Mouse (Mus musculus) kidney, postnatal 36 days (tissue): ENCODE measurements around the gene Nop58.
"Not testable (repeated sequence)": the region's sequence is repeated elsewhere in the genome, so short reads cannot be mapped to it uniquely, and the experiment has no call there.

ENCODE experiments used
- DNase-seq, 2 experiments: peaks; one replicate each; pipeline ENCODE4 v3.0.0; 2021 to 2022; ENCODE audit warnings: mixed read lengths in 2 of 2

Gene Nop58

GRCm38 (mm10) chr1:59725661-59726060, 40.9 kb downstream of the Nop58 start:
- no peak for DNase-seq

GRCm38 (mm10) chr1:59730106-59730505, 45.3 kb downstream of the Nop58 start:
- DNase-seq, result peak; percentile 17 to 62

GRCm38 (mm10) chr1:59730737-59731136, 46.0 kb downstream of the Nop58 start:
- DNase-seq, result no peak

- DNase-seq, result no peak
These were observed 49.3 kb downstream of the Nop58 start for GRCm38 (mm10) chr1:59734076-59734475.

- DNase-seq, result no peak
These were observed 54.1 kb downstream of the Nop58 start for GRCm38 (mm10) chr1:59738768-59739414.

- DNase-seq, result no peak
These were observed 55.0 kb downstream of the Nop58 start for GRCm38 (mm10) chr1:59739577-59740354.

- DNase-seq, result no peak
These were observed 64.3 kb downstream of the Nop58 start for GRCm38 (mm10) chr1:59749047-59749446.

- DNase-seq, result not testable (repeated sequence)
These were observed 65.0 kb downstream of the Nop58 start for GRCm38 (mm10) chr1:59749724-59750123.

GRCm38 (mm10) chr1:59755298-59755697, 70.5 kb downstream of the Nop58 start:
- DNase-seq, result no peak

- no peak for DNase-seq
These were observed 73.6 kb downstream of the Nop58 start for GRCm38 (mm10) chr1:59758325-59758724.

- peak; percentile 26 for DNase-seq
These were observed 77.4 kb downstream of the Nop58 start for GRCm38 (mm10) chr1:59762208-59762607.

GRCm38 (mm10) chr1:59762651-59763163, 77.9 kb downstream of the Nop58 start:
- DNase-seq, result peak; percentile 29 to 61

- DNase-seq, result peak; percentile 93 to 96
These were observed 78.5 kb downstream of the Nop58 start, which contains the start of gene Bmpr2 for GRCm38 (mm10) chr1:59763164-59763768. Gene Bmpr2 (plus strand): TSS chr1:59763400.

- peak; percentile 47 to 67 for DNase-seq
These were observed 79.0 kb downstream of the Nop58 start for GRCm38 (mm10) chr1:59763781-59764251.

GRCm38 (mm10) chr1:59764407-59764971, 79.7 kb downstream of the Nop58 start:
- peak; percentile 40 to 64 for DNase-seq

- DNase-seq, result no peak
These were observed 80.5 kb downstream of the Nop58 start for GRCm38 (mm10) chr1:59765279-59765678.

- no peak for DNase-seq
These were observed 81.9 kb downstream of the Nop58 start for GRCm38 (mm10) chr1:59766626-59767025.
